Mouse (Mus musculus) erythroblast, embryonic 14.5 days (primary cell): Measurements from ENCODE around the gene Acp1.

Experiments used
- GATA1 ChIP-seq: IDR thresholded peaks from 2 replicates; pipeline ENCODE4 v1.6.1; 2012; ENCODE audit warnings: low read length, inconsistent platforms, mixed read lengths
- TAL1 ChIP-seq: IDR thresholded peaks from 3 replicates; pipeline ENCODE4 v1.6.1; 2012; ENCODE audit warnings: low read length, inconsistent platforms, mixed read lengths

DNA sequence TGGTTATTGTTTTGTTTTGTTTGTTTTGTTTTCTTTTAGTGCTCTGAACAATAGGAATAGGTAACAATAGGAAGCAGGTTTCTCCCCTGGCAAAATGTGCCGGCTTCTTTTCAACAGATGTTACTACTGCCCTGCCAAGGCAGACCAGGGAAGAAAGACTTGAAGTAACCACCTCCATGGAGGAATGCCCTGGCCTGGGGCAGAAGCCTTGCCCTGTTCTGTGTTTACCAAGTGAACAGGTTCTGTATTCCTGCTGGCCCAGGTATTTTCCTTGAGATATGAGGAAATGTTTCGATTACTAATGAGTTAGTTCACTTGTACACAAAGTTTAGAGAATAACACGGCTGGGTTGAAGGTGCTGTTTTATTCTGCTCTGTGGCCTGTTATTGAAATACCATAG, 1.5 kb upstream of the Acp1 start:
- TF ChIP-seq GATA1 (no peak), TAL1 (no peak)
